Mouse (Mus musculus) monocyte, adult 5-6 weeks (primary cell): ENCODE data around the gene Prr22. TPM values are rescaled to one million over a fixed set of nuclear protein-coding genes. Genes with fewer than 3 reads are reported as not detected.

Experiments
- ATAC-seq: fragments of 153-309, 156-312 bp; replicated peaks from 2 replicates; pipeline ENCODE4 v1.8.0; 2017; ENCODE audit warnings: mild to moderate bottlenecking; ENCODE audit not compliant: low TSS enrichment, insufficient number of reproducible peaks, severe bottlenecking, poor library complexity, low FRiP score
- total RNA-seq: library from RNA; stranded (forward); fragments of 200-1000, 200-491, 200-594 nt; gene quantifications from 3 replicates; pipeline ENCODE4 v1.2.3, GENCODE M21; 2017

Prr22 gene
- total RNA-seq, 1 experiment from 2014 or later: 0.29 TPM

- ATAC-seq: no peak
These were observed 12.5 kb upstream of the Prr22 start, which contains the start of gene Nrtn for GRCm38 (mm10) chr17:56757416-56758123. Gene Nrtn, minus strand, starts transcription at chr17:56757530.

DNA sequence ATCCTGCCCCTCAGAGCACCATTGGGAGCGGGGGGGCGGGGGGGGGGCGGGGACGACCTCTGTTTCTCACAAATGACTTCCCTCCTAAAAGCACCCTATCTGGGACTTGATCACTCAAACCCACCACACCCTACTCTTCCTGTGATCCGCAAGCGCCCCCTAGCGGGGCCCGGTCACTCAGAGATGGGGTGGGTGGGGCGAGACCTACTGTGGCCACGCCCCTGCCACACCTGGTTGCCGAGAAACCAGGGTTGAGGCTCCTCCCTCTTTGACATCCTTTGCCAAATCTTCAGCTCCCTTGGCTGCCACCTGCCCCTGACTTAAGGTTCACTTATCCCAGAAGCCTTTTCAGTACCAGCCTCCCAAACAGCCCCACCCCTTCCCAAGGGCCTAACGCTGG, 11.9 kb upstream of the Prr22 start:
- no peak for ATAC-seq

DNA sequence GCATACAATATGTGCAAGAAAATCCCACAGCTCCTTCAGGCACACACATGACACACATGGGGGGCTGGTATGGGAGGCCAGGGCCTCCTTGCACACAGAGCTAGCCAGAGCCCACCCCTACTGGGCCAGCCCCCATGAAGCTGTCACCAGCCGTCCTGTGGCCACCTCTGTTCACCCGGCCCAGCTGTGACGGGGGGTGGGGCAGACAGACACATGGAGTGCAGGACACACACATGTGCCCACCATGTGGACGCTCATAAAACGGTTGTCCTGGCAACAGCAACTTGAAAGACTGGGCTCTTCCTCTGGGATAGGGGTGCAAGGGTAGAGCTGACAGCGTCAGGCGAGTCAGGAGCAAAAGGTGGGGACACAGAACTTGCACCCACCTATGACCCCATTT, 10.8 kb upstream of the Prr22 start:
- ATAC-seq: no peak

GRCm38 (mm10) chr17:56761077-56761476, 9.0 kb upstream of the Prr22 start:
- ATAC-seq: no peak

DNA sequence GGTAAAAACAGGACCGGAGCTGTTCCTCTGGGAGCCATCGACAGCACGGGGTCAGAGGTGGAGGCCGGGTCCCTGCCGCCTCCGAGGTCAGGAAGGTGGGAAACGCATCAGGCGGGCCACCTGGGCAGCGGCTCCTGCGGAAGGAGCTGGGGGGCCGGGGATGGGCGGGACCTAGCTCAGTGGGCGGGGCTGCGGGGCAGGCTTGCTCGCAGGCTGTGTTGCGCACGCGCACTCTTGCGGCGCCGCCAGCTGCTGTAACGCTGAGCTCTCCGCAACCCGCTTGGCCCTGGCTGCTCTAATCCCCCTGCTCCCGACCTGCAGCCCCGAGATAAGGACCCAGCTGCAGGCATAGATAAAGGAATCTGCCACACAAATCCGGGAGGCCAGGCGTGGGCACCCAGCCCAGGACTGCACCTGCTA, 8.0 kb upstream of the Prr22 start:
- 0 out of 2 replicates have a peak, but pooled peaks have one; percentile 2 for ATAC-seq

DNA sequence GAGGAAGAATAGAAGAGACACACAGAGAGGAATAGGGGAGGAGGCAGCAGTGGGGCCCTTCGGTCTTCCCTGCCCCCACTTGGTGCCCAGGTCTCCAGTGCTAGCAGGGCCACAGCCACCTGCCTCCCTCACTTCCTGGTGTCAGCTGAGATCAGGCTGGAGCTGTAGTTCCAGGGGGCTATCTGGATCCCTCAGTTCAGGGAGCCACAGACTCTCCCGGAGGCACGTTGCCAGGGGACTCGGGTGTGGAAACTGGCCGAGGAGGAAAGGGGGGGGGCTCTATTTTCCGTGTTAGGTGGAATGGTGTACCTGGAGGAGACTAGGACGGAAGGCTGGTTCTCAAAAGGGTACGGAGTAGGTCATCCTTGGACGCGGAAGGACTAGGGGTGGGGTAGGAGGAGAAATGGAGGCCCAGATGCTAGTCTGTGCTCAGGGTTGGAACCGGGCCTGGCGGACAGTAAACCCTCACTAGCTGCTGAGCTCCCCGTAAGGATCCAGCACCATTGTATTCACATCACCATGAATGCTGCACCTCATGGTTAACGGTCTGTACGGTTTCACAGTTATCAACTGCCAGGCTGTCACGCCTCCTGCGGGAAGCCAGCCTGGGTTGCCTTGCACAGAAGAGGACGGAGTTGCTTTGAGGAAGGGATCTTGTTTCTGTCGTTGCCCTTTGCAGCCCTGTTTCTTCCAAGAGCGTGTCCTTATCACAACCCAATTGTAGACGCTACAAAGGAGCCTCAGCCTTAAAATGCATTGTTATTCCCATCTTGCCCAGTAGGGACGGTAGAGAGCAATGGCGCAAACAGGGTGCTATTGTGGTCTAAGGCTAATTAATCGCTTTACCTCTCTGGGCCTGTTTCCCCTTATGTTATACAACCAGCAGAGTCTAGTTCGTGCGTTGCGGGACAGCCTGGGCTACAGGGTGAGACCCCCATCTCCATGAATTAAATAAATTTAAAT, 7.0 kb upstream of the Prr22 start:
- ATAC-seq: peak; percentile 15; the same call in 1 of the 2 replicates

DNA sequence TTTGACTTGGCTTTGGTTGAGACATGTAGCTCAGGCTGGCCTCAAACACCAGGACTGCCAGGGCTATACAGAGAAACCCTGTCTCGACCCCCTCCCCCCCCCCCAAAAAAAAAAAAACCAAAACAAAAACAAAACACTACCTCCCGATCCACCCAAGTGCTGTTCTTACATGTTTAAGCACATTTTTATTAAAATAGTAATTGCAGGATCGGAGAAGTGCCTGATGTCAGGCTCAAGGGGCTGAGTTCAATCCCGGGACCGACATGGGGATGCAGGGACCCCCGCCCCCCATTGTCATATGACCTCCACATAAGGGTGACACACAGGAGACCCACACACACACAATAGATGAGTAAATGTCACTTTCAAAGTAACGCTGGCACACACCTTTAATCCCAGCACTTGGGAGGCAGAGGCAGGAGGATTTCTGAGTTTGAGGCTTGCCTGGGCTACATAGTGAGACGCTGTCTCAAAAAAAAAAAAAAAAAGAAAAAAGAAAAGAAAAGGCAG, 6.3 kb upstream of the Prr22 start:
- ATAC-seq: no peak

DNA sequence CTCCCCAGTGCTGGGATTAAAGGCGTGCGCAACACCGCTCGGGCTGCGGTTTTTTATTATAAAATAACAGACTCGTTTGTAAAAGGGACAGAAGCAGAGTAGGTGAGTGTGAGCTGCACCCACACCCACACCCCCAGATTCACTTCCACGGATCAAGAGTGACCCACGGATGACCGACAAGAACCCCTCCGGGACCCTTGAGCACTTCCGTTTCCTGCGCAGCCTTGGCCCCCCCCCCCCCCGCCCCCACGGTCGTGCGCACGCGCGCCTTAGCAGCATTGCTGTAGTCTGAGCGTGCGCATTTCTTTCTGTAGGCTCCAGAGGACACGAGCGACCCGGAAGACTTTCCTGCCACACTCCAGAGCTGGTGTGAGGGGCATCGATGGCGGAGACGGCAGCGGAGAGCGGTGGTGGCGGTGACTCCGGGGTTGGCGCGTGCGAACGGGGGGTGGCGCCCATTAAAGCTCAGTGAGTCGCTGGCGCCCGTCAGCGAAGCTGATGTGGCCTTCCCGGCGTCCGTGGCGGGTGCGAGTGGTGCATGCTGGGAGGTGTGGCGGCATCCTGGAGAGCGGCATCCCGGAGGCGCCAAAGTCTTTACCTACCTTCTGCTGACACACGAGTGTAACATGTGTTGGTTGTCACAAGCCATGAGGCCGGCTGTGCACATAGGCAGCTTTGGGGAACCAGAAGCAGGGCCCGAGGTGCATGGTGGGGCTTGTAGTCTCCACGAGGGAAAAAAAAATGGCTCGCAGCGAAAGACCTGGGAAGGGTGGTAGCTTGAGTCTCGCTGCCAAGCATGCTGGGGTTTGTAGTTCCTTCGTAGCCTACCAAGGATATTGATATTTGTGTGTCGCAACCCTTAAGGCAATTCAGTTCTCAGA, 5.3 kb upstream of the Prr22 start, which contains the start of gene Dus3l:
Gene Dus3l (plus strand): TSS at position 284 of the 881 bp plus-strand sequence.
- ATAC-seq: peak; percentile 72

DNA sequence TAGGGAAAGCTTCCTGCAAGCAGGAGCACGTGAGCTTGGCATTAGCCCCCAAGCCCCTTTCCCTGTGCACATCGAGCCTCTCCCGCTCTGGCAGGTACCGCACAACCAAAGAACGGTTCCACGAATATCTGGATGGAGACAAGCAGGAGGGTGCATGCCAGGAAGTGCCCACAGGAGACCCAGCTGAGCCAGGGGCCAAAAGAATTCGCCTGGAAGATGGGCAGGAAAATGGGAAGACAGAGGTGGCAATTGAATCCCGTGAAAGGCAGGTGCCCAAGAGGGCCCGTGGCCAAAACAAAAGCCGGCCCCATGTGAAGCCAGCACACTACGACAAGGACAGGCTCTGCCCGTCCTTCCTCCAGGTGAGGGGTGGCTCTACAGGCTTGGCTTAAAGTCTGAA, 4.6 kb upstream of the Prr22 start:
- no peak for ATAC-seq

- ATAC-seq: no peak
These were observed 3.2 kb upstream of the Prr22 start for GRCm38 (mm10) chr17:56766631-56767405.

DNA sequence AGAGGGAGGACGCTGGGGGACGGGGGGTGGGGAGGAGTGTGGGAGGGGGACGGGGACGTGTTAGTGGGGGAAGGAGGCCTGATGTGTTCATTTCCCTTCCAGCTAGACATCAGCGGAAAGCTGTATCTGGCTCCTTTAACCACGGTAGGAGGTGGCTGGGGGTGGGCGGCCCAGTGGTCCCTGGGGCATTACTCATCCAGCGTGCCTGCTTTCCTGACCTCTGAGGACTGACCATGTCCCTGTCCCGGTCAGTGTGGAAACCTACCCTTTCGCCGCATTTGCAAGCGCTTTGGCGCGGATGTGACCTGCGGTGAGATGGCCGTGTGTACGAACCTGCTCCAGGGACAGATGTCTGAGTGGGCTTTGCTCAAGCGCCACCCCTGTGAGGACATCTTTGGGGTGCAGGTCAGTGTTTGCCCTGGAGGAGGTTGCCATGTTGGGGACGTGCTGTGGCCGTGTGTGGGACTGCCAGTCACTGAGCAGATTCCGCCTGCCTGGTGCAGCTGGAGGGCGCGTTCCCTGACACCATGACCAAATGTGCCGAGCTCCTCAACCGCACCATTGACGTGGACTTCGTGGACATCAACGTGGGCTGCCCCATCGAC, 2.4 kb upstream of the Prr22 start:
- no peak for ATAC-seq

DNA sequence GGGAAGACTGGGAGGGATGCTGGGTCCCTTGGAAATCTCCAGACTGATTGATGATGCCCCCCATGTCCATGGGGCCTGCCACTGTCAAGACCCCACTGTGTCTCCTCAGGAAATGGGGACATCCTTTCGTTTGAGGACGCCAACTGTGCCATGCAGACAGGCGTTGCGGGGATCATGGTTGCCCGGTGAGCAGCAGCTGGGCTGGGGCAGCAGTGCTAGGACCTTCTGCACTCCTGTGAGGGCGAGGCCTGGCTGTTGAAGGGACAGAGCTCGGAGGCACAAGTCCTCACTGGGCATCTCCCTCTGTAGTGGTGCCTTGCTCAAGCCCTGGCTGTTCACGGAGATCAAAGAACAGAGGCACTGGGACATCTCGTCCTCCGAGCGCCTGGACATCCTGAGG, 1.1 kb upstream of the Prr22 start:
- ATAC-seq: no peak

GRCm38 (mm10) chr17:56777568-56777967, 7.5 kb downstream of the Prr22 start:
- no peak for ATAC-seq

GRCm38 (mm10) chr17:56778779-56779362, 8.8 kb downstream of the Prr22 start:
- ATAC-seq: no peak

GRCm38 (mm10) chr17:56780291-56780978, 10.4 kb downstream of the Prr22 start:
- ATAC-seq: no peak

DNA sequence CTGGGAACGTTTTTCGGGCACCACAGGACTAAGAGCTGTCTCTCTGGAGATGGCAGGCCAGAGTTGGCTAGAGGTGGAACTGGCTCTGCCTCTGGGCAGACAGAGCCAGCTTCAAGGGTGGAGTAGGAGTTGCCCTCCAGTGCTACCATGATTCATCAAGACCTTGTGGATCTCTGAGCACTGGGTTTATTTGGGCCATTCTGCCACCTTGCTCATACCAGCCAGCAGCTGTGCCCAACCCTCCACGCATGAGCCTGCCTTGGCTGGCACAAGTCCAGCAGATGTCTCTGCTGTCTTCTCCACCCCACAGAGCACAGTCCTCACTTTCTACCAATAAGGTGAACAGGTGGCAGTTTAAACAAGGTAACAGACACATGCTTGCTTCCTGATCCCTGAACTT, 18.8 kb downstream of the Prr22 start:
- no peak for ATAC-seq

DNA sequence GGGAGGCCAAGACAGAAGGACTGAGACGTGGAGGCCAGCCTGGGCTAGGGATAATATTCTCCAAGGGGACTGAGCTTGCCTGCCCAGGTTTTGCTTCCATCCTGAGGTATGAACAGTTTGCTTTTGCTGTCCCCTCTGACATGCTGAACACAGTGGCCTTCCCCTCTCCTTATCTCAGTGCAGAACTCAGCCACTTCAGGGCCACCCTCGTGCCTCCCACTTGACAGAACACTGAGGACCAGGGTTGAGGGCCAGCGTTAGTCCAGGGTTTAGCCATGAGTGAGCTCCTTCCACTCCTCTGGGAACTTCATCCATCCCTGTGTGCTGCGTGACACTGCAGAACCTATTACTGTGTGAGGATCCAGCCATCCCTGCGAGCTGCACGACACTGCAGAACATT, 19.2 kb downstream of the Prr22 start:
- no peak for ATAC-seq
